Mouse (Mus musculus) frontal cortex, postnatal 14 days (tissue): ENCODE results near the gene Selenom.

Source experiments
- DNase-seq, 2 experiments: peaks; one replicate each; pipeline ENCODE4 v3.0.0; 2022; ENCODE audit warnings: low spot score in 2 of 2

Selenom gene

DNA sequence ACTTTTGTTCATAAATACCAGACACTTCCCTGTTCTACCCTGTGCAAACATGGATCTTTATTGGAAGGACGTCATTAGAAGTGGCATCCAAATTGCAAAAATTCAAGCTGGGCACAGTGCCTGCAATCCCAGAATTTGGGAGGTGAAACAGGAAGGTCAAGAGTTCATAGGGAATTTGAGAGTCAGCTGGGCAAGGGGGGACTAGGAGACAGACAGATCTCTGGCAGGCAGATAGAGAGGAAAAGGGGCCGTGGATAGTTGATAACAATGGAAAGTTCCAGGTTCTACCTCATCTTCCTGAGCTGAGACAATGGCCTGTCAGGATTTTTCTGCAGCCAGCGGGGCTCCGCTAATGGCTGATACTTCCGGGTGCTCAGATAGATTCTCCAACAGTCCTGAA, 35.3 kb downstream of the Selenom start:
- no peak for DNase-seq

DNA sequence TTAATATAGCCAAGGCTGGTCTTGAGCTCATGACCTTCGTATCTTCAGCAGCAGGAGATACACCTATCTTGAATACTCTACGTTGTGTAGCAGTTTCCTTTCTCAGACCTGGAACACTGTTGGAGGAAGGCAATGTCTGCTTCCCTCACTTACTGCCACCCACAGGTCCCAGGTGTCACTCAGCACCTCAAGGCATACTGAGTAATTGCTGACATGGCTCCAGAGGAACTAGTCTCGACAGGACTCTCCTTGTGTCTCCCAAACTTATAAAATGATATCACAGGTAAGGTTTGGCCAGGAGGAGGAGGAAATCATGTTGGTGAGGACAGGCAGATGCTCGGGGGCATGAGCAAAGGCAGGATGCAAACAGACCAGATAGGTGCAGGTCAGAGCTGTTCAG, 40.5 kb downstream of the Selenom start:
- no peak for DNase-seq

DNA sequence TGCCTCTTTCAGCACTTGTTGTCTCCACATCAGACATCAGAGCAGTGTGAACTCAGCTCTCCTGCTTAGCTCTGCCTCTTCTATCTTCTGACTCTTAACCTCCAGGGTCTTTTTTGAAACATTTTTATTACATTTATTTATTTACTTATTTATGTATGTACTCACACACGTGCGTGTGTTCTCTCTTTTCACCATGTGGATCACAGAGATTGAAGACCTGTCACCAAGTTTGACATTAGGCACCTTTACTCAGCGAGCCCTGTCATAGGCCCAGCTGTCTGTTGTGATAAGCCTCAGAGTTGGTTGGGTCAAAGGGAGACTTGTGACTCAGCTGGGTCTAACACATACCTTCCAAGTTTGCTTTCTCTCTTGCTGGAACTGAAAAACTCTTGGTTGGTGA, 43.4 kb downstream of the Selenom start:
- DNase-seq: no peak

DNA sequence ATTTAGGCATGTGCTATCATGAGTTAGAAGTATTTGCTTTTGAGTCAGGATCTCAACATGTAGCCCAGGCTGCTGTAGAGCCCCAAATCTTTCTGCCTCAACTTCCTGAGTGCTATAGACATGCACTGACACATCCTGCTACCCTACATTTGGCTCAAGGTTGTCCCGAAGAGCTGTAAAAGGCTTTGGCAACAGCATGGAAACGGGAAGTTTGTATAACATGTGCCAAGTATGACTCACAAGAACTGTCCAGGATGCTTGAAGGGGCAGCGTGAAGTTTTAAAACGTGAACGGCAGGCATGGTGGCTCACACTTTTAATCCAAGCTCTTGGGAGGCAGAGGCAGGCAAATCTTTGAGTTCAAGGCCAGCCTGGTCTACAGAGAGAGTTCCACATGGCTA, 45.7 kb downstream of the Selenom start:
- no peak for DNase-seq

DNA sequence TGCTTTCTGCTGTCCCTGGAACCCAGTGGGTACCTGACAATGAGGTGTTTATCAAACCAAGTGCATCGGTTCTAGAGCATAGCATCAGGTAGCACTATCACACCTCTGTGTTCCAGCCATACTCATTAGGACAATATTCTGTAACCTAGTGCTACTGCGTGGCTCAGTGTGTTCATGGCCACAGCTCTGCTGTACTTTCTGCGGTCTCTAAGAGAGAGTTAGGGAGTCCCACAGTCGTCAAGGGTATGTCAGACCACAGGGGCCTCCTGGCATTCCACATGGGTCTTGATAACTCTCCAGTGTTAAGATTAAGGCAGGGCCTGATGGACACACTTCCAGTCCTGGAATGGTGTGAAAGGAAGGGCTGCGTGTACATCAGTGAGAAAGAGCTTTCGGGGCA, 49.4 kb downstream of the Selenom start:
- no peak for DNase-seq

DNA sequence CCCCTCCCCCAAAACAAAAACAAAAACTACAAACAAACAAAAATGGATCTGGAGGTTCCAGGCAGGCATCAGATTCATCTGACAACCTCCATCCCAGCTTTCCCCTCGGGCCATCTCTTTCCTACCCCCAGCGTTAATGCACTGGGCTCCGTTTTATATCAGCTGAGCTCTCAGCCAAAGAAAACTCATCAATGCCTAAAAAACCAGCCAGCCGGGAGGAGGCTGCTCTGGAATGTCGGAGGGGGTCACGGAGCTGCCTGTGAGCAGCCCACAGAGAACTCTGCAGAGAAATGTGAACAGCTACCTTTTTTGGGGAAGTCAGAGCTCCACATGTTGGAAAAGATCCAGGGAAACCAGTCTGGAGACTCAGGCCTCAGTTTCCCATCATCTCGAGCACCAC, 50.0 kb downstream of the Selenom start:
- no peak for DNase-seq

DNA sequence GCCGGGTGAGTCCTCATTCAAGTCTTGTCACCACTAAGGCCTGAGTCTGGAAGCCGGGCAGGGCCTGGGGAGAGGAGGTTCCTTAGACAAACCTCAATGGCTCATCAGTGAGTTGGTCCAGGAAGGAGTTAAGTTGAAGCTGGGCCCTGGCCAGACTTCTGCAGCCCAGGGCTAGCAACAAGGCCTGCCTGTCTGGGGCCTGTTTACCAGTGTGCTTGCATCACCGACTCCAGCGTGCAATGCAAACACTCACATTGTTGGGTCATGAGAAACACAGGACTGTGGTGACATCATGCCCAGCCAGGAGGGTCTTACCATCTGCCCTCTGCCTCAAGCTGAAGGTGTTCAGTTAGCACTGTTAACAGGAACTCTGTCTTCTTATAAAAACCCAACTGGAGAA, 51.5 kb downstream of the Selenom start:
- DNase-seq: no peak
